Mouse (Mus musculus): ENCODE results near the gene Wdpcp. TPM values are rescaled to one million over a fixed set of nuclear protein-coding genes. Genes with fewer than 3 reads are reported as not detected.

The Wdpcp gene
- polyA plus RNA-seq, 1 experiment from 2014 or later: 9.0 TPM

DNA sequence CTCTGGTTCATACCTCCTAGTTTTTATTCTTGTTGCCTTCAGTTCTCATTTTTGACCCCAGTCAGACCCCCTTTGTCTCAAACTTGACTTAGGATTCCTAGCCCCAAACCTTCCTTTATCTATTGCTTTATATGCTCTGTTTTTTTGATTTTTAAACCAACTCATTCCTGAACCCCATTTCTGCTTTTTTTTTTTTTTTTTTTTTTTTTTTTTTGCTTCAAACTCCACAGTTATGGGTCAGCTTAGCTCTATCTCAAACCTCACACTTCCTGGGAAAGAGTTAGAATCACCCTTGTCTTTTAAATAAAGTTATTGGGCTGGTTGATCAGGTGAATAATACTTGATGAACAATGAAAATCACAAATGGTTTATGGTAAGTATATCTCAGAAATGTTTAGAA, 24.5 kb upstream of the Wdpcp start:
- no peak overlapping the region for H3K27ac ChIP-seq (replicated peaks; ENCODE audit: low read depth, low read length)
- H3K27me3 ChIP-seq (replicated peaks; ENCODE audit: control insufficient read depth, insufficient read depth, low read length): no peaks in the 10 kb centered on the region
- no peak overlapping the region for H3K4me3 ChIP-seq (ENCODE audit: low read depth, low read length)
- no peaks in the 10 kb centered on the region for H3K4me1 ChIP-seq (ENCODE audit: control insufficient read depth, insufficient read depth, low read length)
- H3K9me3 ChIP-seq (ENCODE audit: control insufficient read depth, low read length): no peaks in the 10 kb centered on the region
- no peaks in the 10 kb centered on the region for H3K36me3 ChIP-seq (ENCODE audit: control insufficient read depth, insufficient read depth, low read length)
- DNase-seq (ENCODE audit: low spot score) (no peak), ATAC-seq (ENCODE audit: low read depth) (no peak)
- no peak overlapping the region for H3K4me2 ChIP-seq (ENCODE audit: low read depth, low read length)
- H3K9ac ChIP-seq (ENCODE audit: low read depth, low read length): no peak overlapping the region

DNA sequence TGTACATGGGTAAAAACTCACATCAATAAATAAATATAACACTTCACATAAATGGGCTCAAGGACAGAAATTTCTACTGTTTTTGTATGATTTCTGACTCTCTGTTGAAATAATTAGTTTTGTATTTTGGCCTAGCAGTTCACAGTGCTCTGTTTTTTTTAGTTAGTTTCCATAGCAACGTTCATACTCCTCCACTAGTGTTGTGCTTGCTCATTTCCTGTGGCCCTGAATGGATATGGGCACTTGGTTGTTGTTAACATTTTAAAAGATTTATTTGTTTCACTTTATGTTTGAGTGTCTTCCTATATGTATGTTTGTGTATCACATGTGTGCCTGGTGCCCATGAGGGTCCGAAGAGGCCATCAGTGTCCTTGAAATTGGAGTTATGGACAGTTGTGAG, 23.0 kb upstream of the Wdpcp start:
- Histone ChIP-seq H3K27me3 (replicated peaks; ENCODE audit: control insufficient read depth, insufficient read depth, low read length) (no peaks in the 10 kb centered on the region), H3K4me3 (ENCODE audit: low read depth, low read length) (no peak overlapping the region), H3K4me2 (ENCODE audit: low read depth, low read length) (no peak overlapping the region), H3K36me3 (ENCODE audit: control insufficient read depth, insufficient read depth, low read length) (no peaks in the 10 kb centered on the region), H3K27ac (replicated peaks; ENCODE audit: low read depth, low read length) (no peak overlapping the region), H3K9ac (ENCODE audit: low read depth, low read length) (no peak overlapping the region), H3K4me1 (ENCODE audit: control insufficient read depth, insufficient read depth, low read length) (no peaks in the 10 kb centered on the region), H3K9me3 (ENCODE audit: control insufficient read depth, low read length) (no peaks in the 10 kb centered on the region)
- DNase-seq (ENCODE audit: low spot score) (no peak), ATAC-seq (ENCODE audit: low read depth) (no peak)
- WGBS: 90% methylated on average over 2 of the region's 2 CpGs

DNA sequence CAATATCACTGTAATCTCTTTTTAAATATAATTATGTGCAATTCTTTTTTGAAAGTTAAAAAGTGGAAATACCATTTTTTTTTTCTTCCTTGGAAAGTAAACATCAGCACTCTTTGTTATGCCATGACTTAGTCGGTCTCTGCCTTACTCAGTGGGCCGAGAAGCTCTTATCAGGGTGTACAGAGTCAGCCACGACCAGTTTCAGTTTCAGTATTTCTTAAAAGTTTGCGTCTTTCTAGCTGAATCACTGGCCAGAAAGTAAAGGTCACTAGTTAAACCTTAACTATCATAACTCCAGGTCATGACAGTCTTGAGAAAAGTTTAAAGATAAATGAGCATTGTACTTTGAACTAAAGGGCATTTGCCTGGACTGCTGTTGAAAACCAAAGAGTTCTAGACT, 22.3 kb upstream of the Wdpcp start:
- H3K4me3 ChIP-seq (ENCODE audit: low read depth, low read length): no peak overlapping the region
- WGBS: 83% methylated on average over 4 of the region's 4 CpGs
- no peak for ATAC-seq (ENCODE audit: low read depth)

GRCm38 (mm10) chr11:21550222-21551173, 21.5 kb upstream of the Wdpcp start:
- Histone ChIP-seq H3K4me2 (ENCODE audit: low read depth, low read length) (no peak overlapping the region), H3K36me3 (ENCODE audit: control insufficient read depth, insufficient read depth, low read length) (no peaks in the 10 kb centered on the region), H3K4me1 (ENCODE audit: control insufficient read depth, insufficient read depth, low read length) (no peaks in the 10 kb centered on the region), H3K4me3 (ENCODE audit: low read depth, low read length) (no peak overlapping the region), H3K9ac (ENCODE audit: low read depth, low read length) (no peak overlapping the region), H3K9me3 (ENCODE audit: control insufficient read depth, low read length) (no peaks in the 10 kb centered on the region), H3K27ac (replicated peaks; ENCODE audit: low read depth, low read length) (no peak overlapping the region), H3K27me3 (replicated peaks; ENCODE audit: control insufficient read depth, insufficient read depth, low read length) (no peaks in the 10 kb centered on the region)
- no peak for DNase-seq (ENCODE audit: low spot score)
- 84% methylated on average over 12 of the region's 12 CpGs for WGBS
- ATAC-seq (ENCODE audit: low read depth): no peak

More for the DNA sequence above, 22.3 kb upstream of the Wdpcp start:
- Histone ChIP-seq H3K9me3 (ENCODE audit: control insufficient read depth, low read length) (no peaks in the 10 kb centered on the region), H3K4me1 (ENCODE audit: control insufficient read depth, insufficient read depth, low read length) (no peaks in the 10 kb centered on the region), H3K9ac (ENCODE audit: low read depth, low read length) (no peak overlapping the region), H3K36me3 (ENCODE audit: control insufficient read depth, insufficient read depth, low read length) (no peaks in the 10 kb centered on the region), H3K27ac (replicated peaks; ENCODE audit: low read depth, low read length) (no peak overlapping the region), H3K27me3 (replicated peaks; ENCODE audit: control insufficient read depth, insufficient read depth, low read length) (no peaks in the 10 kb centered on the region), H3K4me2 (ENCODE audit: low read depth, low read length) (no peak overlapping the region)
- no peak for DNase-seq (ENCODE audit: low spot score)

DNA sequence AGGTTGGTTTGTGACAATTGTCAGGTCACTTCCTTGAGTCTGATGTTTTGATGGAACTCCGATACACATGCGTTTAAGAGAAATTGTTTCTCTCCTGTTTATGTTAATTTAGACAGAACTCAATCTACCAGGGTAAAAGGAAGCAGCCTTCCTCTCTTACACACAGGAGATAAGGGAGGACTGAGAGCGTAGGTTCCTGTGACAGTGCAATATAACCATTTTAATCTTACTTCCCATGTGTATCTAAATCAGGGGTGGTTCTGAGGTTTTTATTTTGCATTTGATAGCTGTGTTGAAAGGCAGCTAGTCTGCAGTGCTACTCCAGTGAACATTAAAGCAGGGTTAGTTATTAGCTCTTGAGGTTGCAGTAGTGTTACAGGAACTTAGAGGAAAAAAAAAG, 20.0 kb upstream of the Wdpcp start:
- Histone ChIP-seq H3K4me1 (ENCODE audit: control insufficient read depth, insufficient read depth, low read length) (no peaks in the 10 kb centered on the region), H3K4me2 (ENCODE audit: low read depth, low read length) (no peak overlapping the region), H3K36me3 (ENCODE audit: control insufficient read depth, insufficient read depth, low read length) (peaks cover 9% of the 10 kb centered on the region), H3K9ac (ENCODE audit: low read depth, low read length) (no peak overlapping the region), H3K4me3 (ENCODE audit: low read depth, low read length) (no peak overlapping the region), H3K27me3 (replicated peaks; ENCODE audit: control insufficient read depth, insufficient read depth, low read length) (no peaks in the 10 kb centered on the region), H3K9me3 (ENCODE audit: control insufficient read depth, low read length) (no peaks in the 10 kb centered on the region), H3K27ac (replicated peaks; ENCODE audit: low read depth, low read length) (no peak overlapping the region)
- ATAC-seq (ENCODE audit: low read depth) (no peak), DNase-seq (ENCODE audit: low spot score) (no peak)
- 80% methylated on average over 3 of the region's 3 CpGs for WGBS

GRCm38 (mm10) chr11:21559727-21560126, 12.3 kb upstream of the Wdpcp start:
- no peak for DNase-seq (ENCODE audit: low spot score)
- peaks cover 72% of the 10 kb centered on the region for H3K36me3 ChIP-seq (ENCODE audit: control insufficient read depth, insufficient read depth, low read length)
- 80% methylated on average over 11 of the region's 11 CpGs for WGBS
- no peaks in the 10 kb centered on the region for H3K4me1 ChIP-seq (ENCODE audit: control insufficient read depth, insufficient read depth, low read length)
- no peak overlapping the region for H3K4me3 ChIP-seq (ENCODE audit: low read depth, low read length)
- H3K9me3 ChIP-seq (ENCODE audit: control insufficient read depth, low read length): no peaks in the 10 kb centered on the region
- no peak overlapping the region for H3K4me2 ChIP-seq (ENCODE audit: low read depth, low read length)
- ATAC-seq (ENCODE audit: low read depth): no peak
- H3K27me3 ChIP-seq (replicated peaks; ENCODE audit: control insufficient read depth, insufficient read depth, low read length): no peaks in the 10 kb centered on the region
- no peak overlapping the region for H3K27ac ChIP-seq (replicated peaks; ENCODE audit: low read depth, low read length)
- H3K9ac ChIP-seq (ENCODE audit: low read depth, low read length): no peak overlapping the region

DNA sequence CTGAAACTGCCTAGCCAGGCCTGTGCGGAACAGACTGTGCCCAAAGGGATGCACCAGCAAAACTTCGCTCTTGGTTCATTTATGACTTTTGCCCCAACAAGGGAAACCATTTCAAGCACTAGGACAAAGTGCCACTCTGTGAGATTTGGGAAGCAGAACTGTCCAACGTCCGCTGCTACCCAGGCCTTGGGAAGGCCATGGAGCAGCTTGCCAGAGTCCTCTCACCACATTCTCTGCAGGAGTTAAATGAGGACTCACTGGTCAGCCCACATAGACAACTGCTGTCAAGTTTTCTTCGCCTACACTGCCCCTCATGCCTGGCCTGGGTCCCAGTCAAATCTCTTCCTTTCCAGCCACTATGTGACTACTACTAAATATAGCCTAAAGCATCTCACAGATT, 10.7 kb upstream of the Wdpcp start:
- ATAC-seq (ENCODE audit: low read depth) (no peak), DNase-seq (ENCODE audit: low spot score) (no peak)
- Histone ChIP-seq H3K27me3 (replicated peaks; ENCODE audit: control insufficient read depth, insufficient read depth, low read length) (no peaks in the 10 kb centered on the region), H3K4me3 (ENCODE audit: low read depth, low read length) (no peak overlapping the region), H3K4me1 (ENCODE audit: control insufficient read depth, insufficient read depth, low read length) (no peaks in the 10 kb centered on the region), H3K27ac (replicated peaks; ENCODE audit: low read depth, low read length) (no peak overlapping the region), H3K9ac (ENCODE audit: low read depth, low read length) (no peak overlapping the region), H3K36me3 (ENCODE audit: control insufficient read depth, insufficient read depth, low read length) (peaks cover 80% of the 10 kb centered on the region), H3K4me2 (ENCODE audit: low read depth, low read length) (no peak overlapping the region), H3K9me3 (ENCODE audit: control insufficient read depth, low read length) (no peaks in the 10 kb centered on the region)
- 85% methylated on average over 5 of the region's 5 CpGs for WGBS

DNA sequence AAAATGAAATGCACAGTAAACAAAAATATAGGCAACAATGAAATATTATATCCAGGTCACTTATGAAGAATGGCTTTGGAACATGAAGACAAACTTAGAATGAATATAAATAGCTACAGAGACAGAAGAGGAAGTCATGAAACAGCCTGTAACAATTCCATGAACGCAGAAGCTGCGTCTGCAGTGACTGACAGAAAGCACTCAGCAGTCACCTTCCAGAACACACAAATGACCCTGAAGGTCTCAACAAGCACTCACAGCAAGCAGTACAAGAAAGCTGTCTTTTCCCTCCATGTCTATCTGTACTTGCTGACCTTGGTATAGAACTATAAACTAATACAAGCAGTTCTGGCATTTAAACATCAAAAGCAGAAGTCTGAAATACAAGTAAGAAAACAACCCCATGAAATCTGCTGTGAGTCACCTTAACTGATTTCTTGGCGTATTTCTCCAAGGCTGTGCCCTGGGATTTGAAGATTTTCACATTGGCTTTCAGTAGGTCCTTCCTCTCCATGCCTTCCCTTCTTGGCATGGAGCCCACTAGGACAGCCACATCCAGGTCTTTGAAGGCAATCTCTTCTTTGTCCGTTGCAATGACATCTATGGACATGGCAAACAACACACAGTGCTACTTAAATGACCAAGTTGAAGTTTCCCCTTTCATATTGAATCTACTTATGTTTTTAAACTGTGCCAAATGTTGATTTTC, 8.3 kb upstream of the Wdpcp start:
- Histone ChIP-seq H3K9ac (ENCODE audit: low read depth, low read length) (no peak overlapping the region), H3K4me2 (ENCODE audit: low read depth, low read length) (no peak overlapping the region), H3K4me3 (ENCODE audit: low read depth, low read length) (no peak overlapping the region), H3K27ac (replicated peaks; ENCODE audit: low read depth, low read length) (no peak overlapping the region), H3K27me3 (replicated peaks; ENCODE audit: control insufficient read depth, insufficient read depth, low read length) (no peaks in the 10 kb centered on the region), H3K36me3 (ENCODE audit: control insufficient read depth, insufficient read depth, low read length) (peaks cover 68% of the 10 kb centered on the region), H3K4me1 (ENCODE audit: control insufficient read depth, insufficient read depth, low read length) (no peaks in the 10 kb centered on the region), H3K9me3 (ENCODE audit: control insufficient read depth, low read length) (no peaks in the 10 kb centered on the region)
- ATAC-seq (ENCODE audit: low read depth): no peak
- whole genome bisulfite sequencing: 83% methylated on average over 4 of the region's 4 CpGs
- no peak for DNase-seq (ENCODE audit: low spot score)
